Mouse (Mus musculus): ENCODE data around the gene Dnajc13. TPM values are rescaled to one million over a fixed set of nuclear protein-coding genes. Genes with fewer than 3 reads are reported as not detected.

The Dnajc13 gene
- polyA plus RNA-seq (2015; fragmentation: Nextera tagmentation; extraction: Ambion mirVana): 17.7 and 22.6 TPM in 2 replicates

DNA sequence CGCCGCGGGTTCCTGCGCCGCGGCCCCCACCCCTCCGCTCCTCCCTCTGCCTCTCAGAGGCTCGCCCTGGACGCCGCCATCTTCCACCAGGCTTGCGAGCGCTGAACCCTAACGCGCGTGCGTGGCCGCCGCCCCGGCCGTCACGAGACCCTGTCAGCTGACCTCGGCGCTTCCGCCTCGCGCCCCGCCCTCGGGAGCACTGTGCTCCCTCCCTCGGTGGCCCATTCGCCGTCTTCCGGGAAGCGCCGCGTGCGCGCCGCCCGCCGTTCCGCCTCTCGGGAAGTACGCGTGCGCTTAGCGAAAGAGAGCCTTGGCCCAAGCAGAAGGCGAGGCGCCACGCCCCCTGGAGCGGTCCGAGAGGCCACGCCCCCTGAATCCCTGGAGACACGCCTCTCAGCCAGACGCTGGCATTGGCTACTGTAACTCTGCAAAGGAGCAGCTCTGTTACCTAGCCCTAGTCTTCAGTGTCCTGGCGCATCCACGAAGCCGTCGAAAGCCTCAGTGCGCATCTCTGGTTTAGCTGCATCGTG, at the start of gene Dnajc13:
TSS of gene Dnajc13 (minus strand) at position 108 of the 530 bp plus-strand sequence.
- H3K27me3 ChIP-seq: no peaks in the 10 kb centered on the region
- H3K4me2 ChIP-seq: peak within 1 kb of the TSS; percentile 89
- H3K9ac ChIP-seq: peak within 1 kb of the TSS; percentile 77
- no peaks in the 10 kb centered on the region for H3K9me3 ChIP-seq
- peak; percentile 97 for ATAC-seq (ENCODE audit: low FRiP score, low read depth)
- under 1% methylated on average over 58 of the region's 60 CpGs for whole genome bisulfite sequencing
- no peaks in the 10 kb centered on the region for H3K36me3 ChIP-seq
- peak within 1 kb of the TSS; percentile 92 for H3K27ac ChIP-seq (replicated peaks)
- H3K4me1 ChIP-seq (replicated peaks): peaks cover 30% of the 10 kb centered on the region
- H3K4me3 ChIP-seq: peak within 1 kb of the TSS; percentile 70

GRCm38 (mm10) chr9:104306734-104307133, 44.0 kb upstream of the Dnajc13 start:
- Histone ChIP-seq H3K27ac (replicated peaks) (no peak overlapping the region), H3K36me3 (no peaks in the 10 kb centered on the region), H3K4me2 (no peak overlapping the region), H3K9me3 (no peaks in the 10 kb centered on the region), H3K9ac (no peak overlapping the region), H3K4me1 (replicated peaks) (no peaks in the 10 kb centered on the region), H3K4me3 (no peak overlapping the region), H3K27me3 (no peaks in the 10 kb centered on the region)
- no peak for ATAC-seq (ENCODE audit: low FRiP score, low read depth)
- 13% methylated on average over 6 of the region's 6 CpGs for WGBS

GRCm38 (mm10) chr9:104305333-104306111, 42.8 kb upstream of the Dnajc13 start:
- Histone ChIP-seq H3K36me3 (no peaks in the 10 kb centered on the region), H3K27me3 (no peaks in the 10 kb centered on the region), H3K9me3 (no peaks in the 10 kb centered on the region), H3K4me1 (replicated peaks) (no peaks in the 10 kb centered on the region), H3K9ac (no peak overlapping the region), H3K27ac (replicated peaks) (no peak overlapping the region), H3K4me3 (no peak overlapping the region), H3K4me2 (no peak overlapping the region)
- 91% methylated on average over 6 of the region's 6 CpGs for WGBS
- ATAC-seq (ENCODE audit: low FRiP score, low read depth): no peak

DNA sequence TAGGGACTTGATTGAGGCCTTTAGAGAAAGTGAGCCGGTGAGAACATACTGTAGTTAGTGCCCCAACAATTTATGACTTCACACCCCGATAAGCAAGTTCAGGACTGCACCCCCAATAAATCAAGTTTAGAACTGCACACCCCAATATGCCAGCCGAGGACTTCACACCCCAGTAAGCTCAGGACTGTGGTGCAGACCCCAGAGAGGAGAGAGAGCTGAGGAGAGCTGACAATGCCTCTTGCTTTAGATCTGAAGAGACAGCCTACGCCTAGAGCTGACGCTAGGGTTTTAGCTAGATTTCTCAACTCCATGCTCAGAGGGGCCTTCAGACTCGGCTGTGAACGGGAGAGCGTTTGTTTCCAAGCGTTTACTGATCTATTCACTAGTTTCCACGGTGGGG, 42.1 kb upstream of the Dnajc13 start:
- 83% methylated on average over 10 of the region's 10 CpGs for WGBS
- no peaks in the 10 kb centered on the region for H3K9me3 ChIP-seq
- H3K36me3 ChIP-seq: no peaks in the 10 kb centered on the region
- no peak for ATAC-seq (ENCODE audit: low FRiP score, low read depth)
- no peak overlapping the region for H3K4me2 ChIP-seq
- no peak overlapping the region for H3K4me3 ChIP-seq
- H3K4me1 ChIP-seq (replicated peaks): no peaks in the 10 kb centered on the region
- no peak overlapping the region for H3K27ac ChIP-seq (replicated peaks)
- H3K9ac ChIP-seq: no peak overlapping the region
- no peaks in the 10 kb centered on the region for H3K27me3 ChIP-seq

GRCm38 (mm10) chr9:104304376-104304775, 41.6 kb upstream of the Dnajc13 start:
- no peak overlapping the region for H3K9ac ChIP-seq
- H3K27ac ChIP-seq (replicated peaks): no peak overlapping the region
- H3K4me3 ChIP-seq: no peak overlapping the region
- H3K9me3 ChIP-seq: no peaks in the 10 kb centered on the region
- H3K36me3 ChIP-seq: no peaks in the 10 kb centered on the region
- 88% methylated on average over 4 of the region's 4 CpGs for WGBS
- ATAC-seq (ENCODE audit: low FRiP score, low read depth): no peak
- no peaks in the 10 kb centered on the region for H3K4me1 ChIP-seq (replicated peaks)
- H3K27me3 ChIP-seq: no peaks in the 10 kb centered on the region
- H3K4me2 ChIP-seq: no peak overlapping the region

- 87% methylated on average over 12 of the region's 12 CpGs for WGBS
- no peaks in the 10 kb centered on the region for H3K4me1 ChIP-seq (replicated peaks)
Measured at GRCm38 (mm10) chr9:104300569-104300968, 37.8 kb upstream of the Dnajc13 start.

DNA sequence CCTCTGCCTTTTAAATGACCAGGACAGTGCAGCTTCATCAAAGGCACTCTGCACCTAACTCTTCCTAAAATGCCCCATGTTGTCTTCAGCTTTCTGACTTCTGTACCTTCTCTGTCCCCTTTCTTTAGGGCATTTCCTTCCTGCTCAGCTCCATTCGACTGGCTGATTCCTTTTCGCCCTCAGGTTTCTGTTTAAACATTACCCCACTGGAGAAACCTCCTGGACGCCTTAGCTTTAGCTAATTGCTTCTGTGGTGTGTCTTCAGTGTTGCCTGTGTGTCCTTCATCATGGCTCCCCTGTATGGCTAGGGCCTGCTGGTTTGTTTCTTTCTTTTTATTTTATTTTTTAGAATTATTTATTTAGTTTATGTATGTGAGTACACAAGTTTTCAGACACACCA, 34.3 kb upstream of the Dnajc13 start:
- Histone ChIP-seq H3K27ac (replicated peaks) (no peak overlapping the region), H3K4me1 (replicated peaks) (no peaks in the 10 kb centered on the region), H3K9me3 (no peaks in the 10 kb centered on the region), H3K4me2 (no peak overlapping the region), H3K9ac (no peak overlapping the region), H3K4me3 (no peak overlapping the region), H3K36me3 (no peaks in the 10 kb centered on the region), H3K27me3 (no peaks in the 10 kb centered on the region)
- WGBS: 77% methylated on average over 3 of the region's 3 CpGs
- no peak for ATAC-seq (ENCODE audit: low FRiP score, low read depth)

More at GRCm38 (mm10) chr9:104300569-104300968, 37.8 kb upstream of the Dnajc13 start:
- ATAC-seq (ENCODE audit: low FRiP score, low read depth): no peak
- Histone ChIP-seq H3K27ac (replicated peaks) (no peak overlapping the region), H3K4me3 (no peak overlapping the region), H3K36me3 (no peaks in the 10 kb centered on the region), H3K4me2 (no peak overlapping the region), H3K9me3 (no peaks in the 10 kb centered on the region), H3K9ac (no peak overlapping the region), H3K27me3 (no peaks in the 10 kb centered on the region)

DNA sequence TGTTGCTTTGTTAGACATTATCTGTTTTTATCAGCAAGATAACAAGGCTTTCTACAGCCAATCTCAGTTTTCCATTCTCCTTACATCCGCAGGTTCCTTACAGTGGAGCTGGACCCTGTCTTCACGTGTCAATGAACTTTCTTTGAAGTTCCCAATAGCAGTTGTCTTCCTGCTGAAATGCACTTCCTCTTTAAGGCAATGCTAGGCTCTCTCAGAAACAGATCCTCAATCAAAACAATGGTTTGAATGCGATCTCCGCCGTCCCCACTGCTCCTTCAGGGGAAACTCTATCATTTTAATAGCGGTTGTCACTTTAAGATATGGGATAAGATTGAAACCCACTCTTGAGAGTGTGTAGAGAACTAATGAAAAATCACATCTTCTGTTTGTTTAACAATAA, 22.2 kb upstream of the Dnajc13 start:
- ATAC-seq (ENCODE audit: low FRiP score, low read depth): no peak
- no peak overlapping the region for H3K4me3 ChIP-seq
- H3K9me3 ChIP-seq: no peaks in the 10 kb centered on the region
- WGBS: 71% methylated on average over 6 of the region's 6 CpGs
- no peak overlapping the region for H3K27ac ChIP-seq (replicated peaks)
- no peaks in the 10 kb centered on the region for H3K4me1 ChIP-seq (replicated peaks)
- no peaks in the 10 kb centered on the region for H3K27me3 ChIP-seq
- H3K36me3 ChIP-seq: no peaks in the 10 kb centered on the region
- H3K4me2 ChIP-seq: no peak overlapping the region
- no peak overlapping the region for H3K9ac ChIP-seq

DNA sequence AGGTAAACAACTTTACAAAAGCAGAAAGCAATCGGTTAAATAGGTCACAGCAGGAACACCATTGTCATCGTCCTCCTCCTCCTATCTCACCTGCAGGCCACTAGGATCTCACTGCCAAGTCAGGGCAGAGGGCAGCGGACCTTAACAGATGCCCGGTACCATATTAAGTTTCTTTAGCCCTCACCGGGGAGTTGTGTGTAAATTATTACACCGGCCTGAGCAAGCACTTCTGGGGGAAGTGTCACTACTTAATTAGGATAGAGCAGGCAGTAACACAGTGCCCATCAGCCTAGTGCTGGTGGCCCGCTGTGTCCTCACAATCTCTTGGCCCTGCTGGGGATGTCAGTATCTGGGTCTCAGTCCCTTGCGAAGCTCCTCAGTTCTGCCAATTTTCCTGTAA, 19.8 kb upstream of the Dnajc13 start:
- WGBS: 28% methylated on average over 8 of the region's 8 CpGs
- Histone ChIP-seq H3K27ac (replicated peaks) (no peak overlapping the region), H3K4me1 (replicated peaks) (no peaks in the 10 kb centered on the region), H3K4me3 (no peak overlapping the region), H3K4me2 (no peak overlapping the region), H3K27me3 (no peaks in the 10 kb centered on the region), H3K9ac (no peak overlapping the region), H3K9me3 (no peaks in the 10 kb centered on the region), H3K36me3 (no peaks in the 10 kb centered on the region)
- ATAC-seq (ENCODE audit: low FRiP score, low read depth): no peak

GRCm38 (mm10) chr9:104281737-104282136, 19.0 kb upstream of the Dnajc13 start:
- WGBS: 84% methylated on average over 5 of the region's 5 CpGs
- Histone ChIP-seq H3K27me3 (no peaks in the 10 kb centered on the region), H3K9me3 (no peaks in the 10 kb centered on the region), H3K4me3 (no peak overlapping the region), H3K4me1 (replicated peaks) (no peaks in the 10 kb centered on the region), H3K4me2 (no peak overlapping the region), H3K9ac (no peak overlapping the region), H3K27ac (replicated peaks) (no peak overlapping the region), H3K36me3 (no peaks in the 10 kb centered on the region)
- ATAC-seq (ENCODE audit: low FRiP score, low read depth): no peak

DNA sequence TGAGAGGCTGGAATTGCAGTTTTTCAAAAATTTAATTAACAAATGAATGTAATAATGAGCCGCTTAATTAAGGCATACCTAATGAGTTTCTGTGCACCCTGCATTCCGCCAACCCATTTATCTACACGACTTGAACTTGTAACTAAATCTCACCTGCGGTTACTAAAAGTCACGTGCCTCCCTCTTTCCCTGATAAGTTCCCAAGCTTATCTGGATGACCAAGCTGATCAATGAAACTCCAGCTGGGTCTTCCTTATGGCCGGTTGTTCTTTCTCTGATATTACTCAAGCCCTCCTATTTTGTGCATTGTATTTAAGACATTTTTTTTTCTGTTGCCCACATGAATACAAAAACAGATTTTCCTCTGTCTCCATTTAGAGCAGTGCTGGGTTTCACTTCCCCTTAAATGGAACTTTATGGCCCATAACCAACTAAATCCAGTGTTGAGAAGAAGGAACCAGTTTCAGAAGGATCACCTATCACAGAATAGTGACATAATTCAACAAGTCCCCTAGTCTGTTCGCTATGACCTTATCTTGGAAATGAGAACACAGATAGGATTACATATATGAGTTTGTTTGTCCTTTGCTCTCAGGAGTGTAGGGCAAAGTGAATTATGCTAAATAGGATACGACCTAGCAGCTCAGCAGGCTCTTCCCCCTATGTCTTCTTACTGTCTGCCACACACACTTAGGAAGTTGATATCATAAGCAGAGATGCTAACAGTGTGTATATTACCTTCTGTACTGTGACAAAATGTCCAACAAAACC, 18.2 kb upstream of the Dnajc13 start:
- H3K4me2 ChIP-seq: no peak overlapping the region
- no peak overlapping the region for H3K27ac ChIP-seq (replicated peaks)
- H3K9me3 ChIP-seq: no peaks in the 10 kb centered on the region
- no peaks in the 10 kb centered on the region for H3K36me3 ChIP-seq
- no peak overlapping the region for H3K4me3 ChIP-seq
- no peaks in the 10 kb centered on the region for H3K27me3 ChIP-seq
- no peak overlapping the region for H3K9ac ChIP-seq
- ATAC-seq (ENCODE audit: low FRiP score, low read depth): no peak
- H3K4me1 ChIP-seq (replicated peaks): no peaks in the 10 kb centered on the region
- 79% methylated on average over 8 of the region's 8 CpGs for WGBS

GRCm38 (mm10) chr9:104277528-104278162, 14.9 kb upstream of the Dnajc13 start:
- H3K27me3 ChIP-seq: 0 out of 2 replicates have a peak, but pooled peaks cover 2% of the 10 kb centered on the region

More at GRCm38 (mm10) chr9:104277528-104278162, 14.9 kb upstream of the Dnajc13 start:
- no peaks in the 10 kb centered on the region for H3K36me3 ChIP-seq
- ATAC-seq (ENCODE audit: low FRiP score, low read depth): peak; percentile 56; the same call in 1 of the 2 replicates
- peak overlapping the region; percentile 19; the same call in 1 of the 2 replicates for H3K4me3 ChIP-seq
- H3K4me2 ChIP-seq: peak overlapping the region; percentile 37
- no peaks in the 10 kb centered on the region for H3K4me1 ChIP-seq (replicated peaks)
- 25% methylated on average over 18 of the region's 18 CpGs for WGBS
- H3K27ac ChIP-seq (replicated peaks): no peak overlapping the region
- H3K9me3 ChIP-seq: no peaks in the 10 kb centered on the region
- peak overlapping the region; percentile 9; the same call in 1 of the 2 replicates for H3K9ac ChIP-seq

Data from hindbrain, embryonic 15.5 days (tissue).